Mouse (Mus musculus): ENCODE results near the gene Mogs. TPM values are rescaled to one million over a fixed set of nuclear protein-coding genes. Genes with fewer than 3 reads are reported as not detected.
A peak's percentile ranks its signal among the peaks of the same experiment; 100 is the strongest.
"Not testable (repeated sequence)": the region's sequence is repeated elsewhere in the genome, so short reads cannot be mapped to it uniquely, and the experiment has no call there.

The Mogs gene
- total RNA-seq, 2 experiments from 2014 or later, result 24.4 to 27.3 TPM

DNA sequence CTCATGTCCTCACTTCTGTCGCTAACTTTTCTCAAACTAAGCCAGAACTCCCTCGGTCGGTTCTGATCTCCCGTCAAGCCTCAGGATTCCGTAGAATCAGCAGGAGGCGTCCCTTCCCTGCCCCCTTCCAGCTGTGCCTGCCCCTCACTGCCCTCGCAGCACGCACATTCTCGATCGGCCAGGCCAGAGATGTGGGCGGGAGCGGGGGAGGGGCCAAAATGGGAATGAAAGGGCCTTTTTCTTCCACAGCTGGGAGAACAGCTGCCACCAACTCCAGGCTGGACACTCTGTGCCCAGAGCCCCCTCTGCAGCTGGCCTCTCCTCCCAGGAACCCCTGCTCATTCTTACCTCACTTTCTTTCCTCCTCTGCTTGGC is 22.3 kb downstream of the Mogs start:
- DNase-seq (ENCODE audit: low spot score in 2 of 2), result peak; percentile 66 to 76
- intact Hi-C loops (cut with DNase I), result no loop called here

DNA sequence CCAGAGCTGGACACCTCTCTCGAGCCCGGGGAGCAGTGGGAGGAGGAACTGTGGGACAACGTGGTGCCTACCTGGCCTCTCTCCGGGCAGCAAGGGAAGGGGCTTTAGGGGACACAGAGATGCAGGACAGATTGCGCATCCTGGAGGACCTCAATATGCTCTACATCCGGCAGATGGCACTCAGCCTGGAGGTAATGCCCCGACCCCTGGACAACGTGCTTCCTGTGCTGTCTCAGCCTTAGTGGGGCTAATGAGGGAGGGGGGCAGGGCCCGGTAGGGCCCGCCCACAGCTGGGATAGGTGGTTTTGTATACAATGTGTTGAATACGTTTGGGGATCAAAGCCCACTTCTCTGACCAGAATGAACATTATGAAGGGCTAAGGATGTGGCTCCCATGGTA is 22.8 kb downstream of the Mogs start:
- DNase-seq (ENCODE audit: low spot score in 2 of 2), result no peak
- intact Hi-C loops (cut with DNase I), result no loop called here

GRCm38 (mm10) chr6:83140044-83140443 is 24.7 kb downstream of the Mogs start:
- no peak for DNase-seq (ENCODE audit: low spot score in 2 of 2)
- intact Hi-C loops (cut with DNase I), result no loop called here

DNA sequence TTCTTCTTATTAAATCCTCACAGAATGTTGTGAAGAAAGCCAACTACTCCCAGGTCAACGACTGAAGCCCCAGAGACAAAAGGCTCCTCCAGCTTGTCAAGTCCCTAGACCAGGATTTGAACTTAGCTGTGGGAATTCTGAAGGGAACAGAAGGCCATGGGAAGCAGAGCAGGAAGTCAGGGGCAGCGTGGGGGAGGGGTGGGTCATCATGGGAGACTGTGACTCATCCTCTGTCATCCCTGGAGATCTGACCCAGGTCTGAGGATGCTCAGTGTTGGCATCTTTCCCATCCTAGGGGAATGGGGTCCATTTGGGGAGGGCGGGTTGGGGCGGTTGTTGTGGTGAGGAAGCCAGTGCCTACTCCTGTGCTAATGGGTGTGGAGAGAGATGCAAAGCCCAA is 26.3 kb downstream of the Mogs start:
- intact Hi-C loops (cut with DNase I), result no loop called here
- no peak for DNase-seq (ENCODE audit: low spot score in 2 of 2)

DNA sequence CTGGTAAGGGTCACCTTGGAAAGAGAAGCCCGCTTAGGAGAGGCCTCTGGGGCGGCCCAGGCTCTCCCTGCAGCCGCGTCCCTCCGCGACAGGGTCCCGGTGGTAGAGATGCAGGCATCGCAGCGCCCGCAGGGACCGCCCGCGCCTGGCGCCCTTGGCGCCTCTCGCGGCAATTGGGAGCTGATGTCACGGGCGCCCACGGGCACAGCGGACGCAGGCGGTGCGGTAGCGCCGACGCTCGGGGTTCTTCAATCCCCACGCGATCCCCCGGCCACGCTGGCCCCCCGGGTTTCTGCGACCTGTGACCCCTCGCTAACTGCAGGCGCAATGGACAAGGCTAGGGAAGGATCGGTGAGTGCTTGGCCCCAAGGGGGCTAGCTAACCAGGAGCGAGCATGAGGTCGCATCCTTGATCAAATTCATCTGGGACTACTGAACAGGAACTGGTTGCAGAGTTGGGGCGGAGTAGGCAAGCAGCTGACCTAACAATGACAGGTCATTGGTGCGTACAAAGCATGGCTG is 27.0 kb downstream of the Mogs start:
- intact Hi-C loops (cut with DNase I), result no loop called here

DNA sequence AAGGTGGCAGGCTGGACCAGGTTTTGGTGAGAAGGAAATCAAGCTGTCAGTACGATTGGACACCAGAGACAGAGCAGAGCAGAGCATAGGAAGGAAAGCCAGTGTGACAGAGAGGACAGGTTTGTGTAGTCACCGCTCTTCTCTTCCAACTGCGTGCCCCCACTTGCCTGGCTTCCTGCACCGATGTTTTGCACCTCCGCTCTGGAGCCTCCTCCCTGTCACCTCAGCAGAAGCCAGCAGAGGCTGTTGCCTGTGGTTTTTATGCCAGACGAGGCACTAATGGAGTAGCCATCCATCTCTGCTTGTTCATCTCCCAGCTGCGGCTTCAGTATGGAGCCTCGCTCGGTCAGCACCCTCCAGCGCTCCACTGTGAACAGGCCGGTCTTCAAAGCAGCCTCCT is 27.6 kb downstream of the Mogs start:
- intact Hi-C loops (cut with DNase I), result no loop called here
- DNase-seq (ENCODE audit: low spot score in 2 of 2), result no peak

More for the DNA sequence above, 27.0 kb downstream of the Mogs start:
- peak; percentile 68 to 74 for DNase-seq (ENCODE audit: low spot score in 2 of 2)

DNA sequence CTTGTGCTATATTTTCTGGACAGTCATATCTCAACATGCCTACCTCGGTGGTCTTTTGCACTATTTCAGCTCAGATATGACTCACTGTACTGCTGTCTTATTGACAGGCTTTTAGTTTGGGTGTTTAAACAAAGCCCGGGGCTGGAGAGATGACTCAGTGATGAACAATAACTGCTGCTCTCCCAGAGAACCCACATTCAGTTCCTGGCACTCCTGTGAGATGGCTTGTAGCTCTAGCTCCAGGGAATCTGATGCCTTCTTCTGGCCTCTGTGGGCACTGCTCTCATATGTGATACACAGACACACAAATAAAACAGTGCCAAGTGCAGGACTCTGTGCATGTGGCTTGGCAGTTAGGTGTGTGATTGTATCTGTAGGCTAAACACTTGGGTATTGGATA is 29.9 kb downstream of the Mogs start:
- no peak for DNase-seq (ENCODE audit: low spot score in 2 of 2)
- intact Hi-C loops (cut with DNase I), result no loop called here

GRCm38 (mm10) chr6:83145805-83146204 is 30.5 kb downstream of the Mogs start:
- DNase-seq (ENCODE audit: low spot score in 2 of 2), result no peak
- intact Hi-C loops (cut with DNase I), result no loop called here

DNA sequence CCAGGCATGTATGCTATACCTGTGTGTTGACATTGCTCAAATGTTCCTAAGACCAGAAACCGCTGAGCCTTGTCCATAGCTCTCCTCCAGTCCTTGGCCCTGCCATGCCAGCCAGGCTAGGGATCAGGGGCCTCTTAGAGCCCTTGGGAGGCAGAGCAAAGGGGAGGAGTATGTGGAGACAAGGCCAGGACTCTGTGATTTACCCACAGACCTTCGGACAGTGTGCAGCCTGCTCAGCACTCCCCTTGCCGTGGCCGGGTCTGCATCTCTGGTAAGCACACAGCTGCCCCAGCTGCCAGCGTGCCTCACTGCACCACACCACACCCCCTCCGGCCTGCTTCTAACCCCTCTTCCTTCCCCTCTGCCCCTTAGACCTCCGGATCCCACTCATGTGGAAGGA is 32.0 kb downstream of the Mogs start:
- DNase-seq (ENCODE audit: low spot score in 2 of 2), result no peak
- intact Hi-C loops (cut with DNase I), result no loop called here

GRCm38 (mm10) chr6:83151721-83152120 is 36.4 kb downstream of the Mogs start:
- DNase-seq (ENCODE audit: low spot score in 2 of 2), result peak in 1 of 2 experiments; percentile 2
- intact Hi-C loops (cut with DNase I), result no loop called here

DNA sequence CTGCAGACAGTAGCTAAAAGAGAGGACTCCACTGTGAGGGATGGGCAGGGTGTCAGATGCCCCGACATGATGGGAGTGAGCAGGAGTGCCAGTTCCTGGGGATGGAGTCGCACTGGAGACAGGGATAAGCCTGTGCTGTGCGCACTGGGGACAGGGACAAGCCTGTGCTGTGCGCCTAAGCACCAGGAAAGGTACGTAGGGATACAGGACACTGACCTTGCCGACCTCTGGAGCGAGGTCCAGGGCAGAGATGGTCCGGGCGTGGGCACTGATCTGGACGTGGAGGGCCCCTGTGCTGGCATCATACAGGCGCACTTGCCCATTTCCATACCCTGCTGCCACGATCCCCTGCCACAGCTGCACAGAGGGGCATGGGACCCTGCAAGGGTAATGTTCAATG is 37.7 kb downstream of the Mogs start:
- intact Hi-C loops (cut with DNase I), result no loop called here
- DNase-seq (ENCODE audit: low spot score in 2 of 2), result peak in 1 of 2 experiments; percentile 3

GRCm38 (mm10) chr6:83153485-83153884 is 38.2 kb downstream of the Mogs start:
- intact Hi-C loops (cut with DNase I), result no loop called here
- DNase-seq (ENCODE audit: low spot score in 2 of 2), result no peak

- peak in 1 of 2 experiments; percentile 47 for DNase-seq (ENCODE audit: low spot score in 2 of 2)
- intact Hi-C loops (cut with DNase I), result loop anchor here (5.0 kb wide), 1 partner anchor 38 kb away; the partner anchor contains the start of gene Mogs
Measured at GRCm38 (mm10) chr6:83155552-83156238, 40.4 kb downstream of the Mogs start.

- peak; percentile 78 to 82 for DNase-seq (ENCODE audit: low spot score in 2 of 2)
- intact Hi-C loops (cut with DNase I), result loop anchor here (5.0 kb wide), 1 partner anchor 39 kb away; the partner anchor contains the start of gene Mogs
Measured at GRCm38 (mm10) chr6:83156259-83156684, 41.0 kb downstream of the Mogs start, which contains the start of the genes Wdr54 and 1700003E16Rik. Gene Wdr54, minus strand, starts transcription at chr6:83156397. Gene 1700003E16Rik, plus strand, starts transcription at chr6:83156404.

- not testable (repeated sequence) for DNase-seq (ENCODE audit: low spot score in 2 of 2)
- intact Hi-C loops (cut with DNase I), result loop anchor here (5.0 kb wide), 1 partner anchor 42 kb away; the partner anchor contains the start of gene Mogs
Measured at GRCm38 (mm10) chr6:83159456-83159855, 44.2 kb downstream of the Mogs start.

GRCm38 (mm10) chr6:83161442-83161841 is 46.1 kb downstream of the Mogs start:
- intact Hi-C loops (cut with DNase I), result loop anchor here (5.0 kb wide), 1 partner anchor 164 kb away; no protein-coding TSS in a partner anchor
- DNase-seq (ENCODE audit: low spot score in 2 of 2), result no peak

GRCm38 (mm10) chr6:83161921-83162641 is 46.8 kb downstream of the Mogs start:
- intact Hi-C loops (cut with DNase I), result loop anchor here (5.0 kb wide), 1 partner anchor 165 kb away; no protein-coding TSS in a partner anchor
- no peak for DNase-seq (ENCODE audit: low spot score in 2 of 2)

GRCm38 (mm10) chr6:83162701-83163100 is 47.4 kb downstream of the Mogs start:
- intact Hi-C loops (cut with DNase I), result loop anchor here (5.0 kb wide), 1 partner anchor 165 kb away; no protein-coding TSS in a partner anchor
- DNase-seq (ENCODE audit: low spot score in 2 of 2), result peak in 1 of 2 experiments; percentile 67

DNA sequence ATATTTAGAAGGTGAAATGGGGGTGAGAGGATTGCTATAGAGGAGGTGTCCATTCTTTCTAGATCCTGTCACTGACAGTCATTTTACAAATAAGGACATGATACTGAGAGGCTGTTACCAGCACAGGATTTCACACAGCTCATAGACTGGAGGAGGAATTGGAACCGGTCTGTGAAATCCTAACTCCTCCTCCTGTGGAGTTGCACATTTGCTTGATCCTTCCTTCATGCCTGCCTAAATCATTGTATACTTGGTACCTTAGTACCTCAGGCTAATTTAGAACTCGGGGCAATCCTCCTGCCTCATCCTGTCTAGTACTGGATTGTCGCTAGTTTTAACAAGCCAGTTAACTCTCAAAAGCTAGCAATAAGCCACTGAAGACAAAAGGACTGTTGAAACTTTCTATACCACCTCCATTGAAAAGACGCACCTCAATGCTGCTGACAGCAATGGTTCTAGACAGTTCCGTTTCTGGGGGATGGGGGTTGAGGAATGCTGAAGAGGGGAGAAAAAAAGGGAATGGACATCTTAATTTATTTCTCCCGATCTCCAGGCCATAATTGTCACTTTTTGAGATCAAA is 49.8 kb downstream of the Mogs start:
- no peak for DNase-seq (ENCODE audit: low spot score in 2 of 2)
- intact Hi-C loops (cut with DNase I), result no loop called here

Measured in left cerebral cortex, postnatal 14 days (tissue).